ENCODE assay signal across 13 mouse cellular contexts in the genomic region with DNA sequence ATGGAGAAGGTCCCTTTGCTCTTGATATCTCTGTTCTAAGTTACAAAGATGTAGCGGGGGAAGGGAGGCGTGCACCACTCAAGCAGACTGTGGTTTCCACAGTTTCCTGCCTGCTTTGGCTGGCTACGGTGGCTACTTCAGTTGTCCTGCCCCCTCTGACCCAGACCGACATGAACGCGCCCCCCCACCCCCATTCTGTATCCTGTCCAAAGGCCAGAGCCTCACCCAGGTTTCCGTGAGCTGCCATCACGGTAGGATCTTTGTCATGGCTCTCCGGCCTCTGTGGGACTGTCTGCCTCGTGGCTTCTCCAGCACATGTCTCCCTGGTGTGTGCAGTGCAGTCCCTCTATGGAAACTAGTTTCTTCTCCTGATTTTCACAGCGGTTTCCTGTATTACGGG. TPM values are rescaled to one million over a fixed set of nuclear protein-coding genes. Genes with fewer than 3 reads are reported as not detected.
A peak's percentile ranks its signal among the peaks of the same experiment; 100 is the strongest.
DNase-seq lines count a peak whose midpoint lies in the region; ATAC-seq and TF ChIP-seq lines count a peak whose summit lies in the region.
"Had no signal": no experiment of that assay in that cellular context is flagged by ENCODE, and none has a peak within 500 bp of the region (broad histone marks: within the 10 kb centered on the region; RNA-seq: fewer than 3 reads in every experiment).

No protein-coding gene starts in this region.

- DNase-seq in liver (peak; percentile 20), CH12.LX (ENCODE audit: extremely low read depth) (peak; percentile 38)
- DNase-seq in liver, embryonic 11.5 days (ENCODE audit: low spot score): no peak
- no peak for DNase-seq in adrenal gland, adult 2 months
- DNase-seq in adrenal gland, adult 18-20 months (ENCODE audit: low spot score in 2 of 2): no peak
- DNase-seq: lung, postnatal 4 days had no signal

- no peak for ATAC-seq in liver, embryonic 11.5 days (replicated peaks; ENCODE audit: low FRiP score)
- no peak for ATAC-seq in forebrain, embryonic 15.5 days (replicated peaks)
- peak; percentile 89 for ATAC-seq in neutrophil, adult 5-6 weeks (ENCODE audit: extremely low read depth, insufficient number of reproducible peaks, low FRiP score, poor library complexity, severe bottlenecking)

- no peaks in the 10 kb centered on the region for H3K36me3 ChIP-seq in liver, embryonic 11.5 days (ENCODE audit: control insufficient read depth, insufficient read depth, low read length)
- no peaks in the 10 kb centered on the region for H3K36me3 ChIP-seq in CH12.LX (replicated peaks in 1 of 2; ENCODE audit: control insufficient read depth in 1 of 2, insufficient read depth in 1 of 2, low read length in 1 of 2)
- H3K36me3 ChIP-seq in forebrain, embryonic 15.5 days: no peaks in the 10 kb centered on the region
- H3K36me3 ChIP-seq: heart, embryonic 15.5 days had no signal

- H3K9ac ChIP-seq in liver, embryonic 11.5 days (ENCODE audit: low read depth, low read length): no peak overlapping the region
- no peak overlapping the region for H3K9ac ChIP-seq in CH12.LX (ENCODE audit: insufficient read depth, low read depth)
- H3K9ac ChIP-seq in forebrain, embryonic 15.5 days (replicated peaks): no peak overlapping the region
- H3K9ac ChIP-seq: heart, embryonic 15.5 days had no signal

- WGBS in liver, embryonic 11.5 days: 49% methylated on average over 12 of the region's 12 CpGs
- WGBS in forebrain, embryonic 15.5 days: 90% methylated on average over 12 of the region's 12 CpGs

- TF ChIP-seq RAD21 in CH12.LX (IDR thresholded peaks at IDR 0.05; ENCODE audit: low read depth, low read length): no peak

- dilution Hi-C loops in CH12.LX (cut with MboI; ENCODE audit: extremely low pct_ligation_motif_present, extremely low pct_unique_long_range_greater_than_20kb, low sequenced_read_pairs): no loop called here

- in situ Hi-C loops in CH12.LX (cut with MboI; ENCODE audit: low pct_ligation_motif_present, low pct_unique_long_range_greater_than_20kb, low sequenced_read_pairs): no loop called here

- H3K4me1 ChIP-seq in liver, embryonic 11.5 days (replicated peaks; ENCODE audit: control insufficient read depth, insufficient read depth, low read length): peaks cover 4% of the 10 kb centered on the region; the same call in 1 of the 2 replicates
- H3K4me1 ChIP-seq in CH12.LX (ENCODE audit: control insufficient read depth in 1 of 2, insufficient read depth in 2 of 2): peaks cover 2 to 19% of the 10 kb centered on the region in 2 experiments
- H3K4me1 ChIP-seq in forebrain, embryonic 15.5 days: peaks cover 8% of the 10 kb centered on the region
- H3K4me1 ChIP-seq: heart, embryonic 15.5 days had no signal

- no peak overlapping the region for H3K27ac ChIP-seq in liver, embryonic 11.5 days (ENCODE audit: low read depth, low read length)
- H3K27ac ChIP-seq in CH12.LX (ENCODE audit: insufficient read depth, low read depth): no peak overlapping the region
- H3K27ac ChIP-seq in forebrain, embryonic 15.5 days (replicated peaks): peak overlapping the region; percentile 7
- H3K27ac ChIP-seq: heart, embryonic 15.5 days; kidney, postnatal 0 days had no signal

- no peak overlapping the region for H3K4me2 ChIP-seq in liver, embryonic 11.5 days
- no peak overlapping the region for H3K4me2 ChIP-seq in CH12.LX (ENCODE audit: insufficient read depth, low read depth, poor library complexity, severe bottlenecking)
- no peak overlapping the region for H3K4me2 ChIP-seq in forebrain, embryonic 15.5 days (replicated peaks)
- H3K4me2 ChIP-seq: heart, embryonic 15.5 days had no signal

- no peaks in the 10 kb centered on the region for H3K79me2 ChIP-seq in CH12.LX (replicated peaks; ENCODE audit: control insufficient read depth, extremely low read depth, insufficient read depth, poor library complexity, severe bottlenecking)

- no peak for TF ChIP-seq CTCF in CH12.LX (conservative IDR thresholded peaks at IDR 0.05 in 1 of 2, IDR thresholded peaks at IDR 0.05 in 1 of 2; ENCODE audit: low read depth in 2 of 2, low read length in 2 of 2)

- H3K27me3 ChIP-seq in liver, embryonic 11.5 days (replicated peaks; ENCODE audit: control insufficient read depth, insufficient read depth, low read length): no peaks in the 10 kb centered on the region
- H3K27me3 ChIP-seq in CH12.LX (replicated peaks): no peaks in the 10 kb centered on the region
- no peaks in the 10 kb centered on the region for H3K27me3 ChIP-seq in forebrain, embryonic 15.5 days
- H3K27me3 ChIP-seq: heart, embryonic 15.5 days had no signal

- no peak for TF ChIP-seq POLR2A in CH12.LX (IDR thresholded peaks at IDR 0.05; ENCODE audit: low read depth, low read length)

- no peak overlapping the region for H3K4me3 ChIP-seq in liver, embryonic 11.5 days (ENCODE audit: low read depth, low read length)
- H3K4me3 ChIP-seq in CH12.LX (replicated peaks in 1 of 3; ENCODE audit: low read depth in 2 of 3, low read length in 2 of 3, poor library complexity in 1 of 3): no peak overlapping the region
- no peak overlapping the region for H3K4me3 ChIP-seq in forebrain, embryonic 15.5 days
- H3K4me3 ChIP-seq: heart, embryonic 15.5 days had no signal

- TF ChIP-seq EP300 in CH12.LX (IDR thresholded peaks at IDR 0.05; ENCODE audit: low read length): no peak

- H3K9me3 ChIP-seq in liver, embryonic 11.5 days (ENCODE audit: control insufficient read depth, low read length): no peaks in the 10 kb centered on the region
- peaks cover 8% of the 10 kb centered on the region for H3K9me3 ChIP-seq in CH12.LX (replicated peaks; ENCODE audit: low read length)
- no peaks in the 10 kb centered on the region for H3K9me3 ChIP-seq in forebrain, embryonic 15.5 days
- H3K9me3 ChIP-seq: heart, embryonic 15.5 days had no signal

TF ChIP-seq in CH12.LX, 34 proteins besides CTCF, POLR2A, EP300 and RAD21:
- no peak for TF ChIP-seq JUN (IDR thresholded peaks at IDR 0.05; ENCODE audit: insufficient read depth, low read depth, low read length)
- TF ChIP-seq ZMIZ1 (IDR thresholded peaks at IDR 0.05; ENCODE audit: low read depth, low read length): no peak
- no peak for TF ChIP-seq BHLHE40 (IDR thresholded peaks at IDR 0.05; ENCODE audit: low read depth, low read length)
- no peak for TF ChIP-seq MYC (IDR thresholded peaks at IDR 0.05; ENCODE audit: low read depth, low read length)
- no peak for TF ChIP-seq USF2 (conservative IDR thresholded peaks at IDR 0.05; ENCODE audit: low read depth, low read length)
- no peak for TF ChIP-seq SIN3A (IDR thresholded peaks at IDR 0.05; ENCODE audit: low read length)
- no peak for TF ChIP-seq MAZ (IDR thresholded peaks at IDR 0.05; ENCODE audit: low read depth, low read length)
- no peak for TF ChIP-seq KAT2A (IDR thresholded peaks at IDR 0.05; ENCODE audit: insufficient replicate concordance, low read length)
- TF ChIP-seq SMC3 (IDR thresholded peaks at IDR 0.05; ENCODE audit: low read depth, low read length): no peak
- no peak for TF ChIP-seq PAX5 (IDR thresholded peaks at IDR 0.05; ENCODE audit: low read length)
- TF ChIP-seq GABPA (IDR thresholded peaks at IDR 0.05; ENCODE audit: insufficient replicate concordance, low read depth, low read length): no peak
- TF ChIP-seq RCOR1 (conservative IDR thresholded peaks at IDR 0.05; ENCODE audit: low read depth, low read length): no peak
- no peak for TF ChIP-seq CHD1 (IDR thresholded peaks at IDR 0.05; ENCODE audit: low read depth, low read length)
- no peak for TF ChIP-seq ELF1 (IDR thresholded peaks at IDR 0.05; ENCODE audit: low read depth, low read length)
- TF ChIP-seq NRF1 (IDR thresholded peaks at IDR 0.05; ENCODE audit: low read depth, low read length): no peak
- no peak for TF ChIP-seq ZNF384 (IDR thresholded peaks at IDR 0.05; ENCODE audit: low read depth, low read length)
- TF ChIP-seq UBTF (IDR thresholded peaks at IDR 0.05; ENCODE audit: low read depth, low read length): no peak

RNA-seq across cellular contexts. Expression of a gene that starts 15.4 kb away (rescaled TPM):
- polyA plus RNA-seq in liver, embryonic 11.5 days (2014; fragmentation: Nextera tagmentation; extraction: Ambion mirVana): 0.14 TPM in 1 of 2 replicates, not detected in the other
- total RNA-seq in CH12.LX (2012; rRNA removed) (not detected in 2 replicates), CH12.LX (2014; rRNA removed) (not detected in 2 replicates)
- 0.57 TPM in 1 of 2 replicates, not detected in the other for polyA plus RNA-seq in CH12.LX (2012; ENCODE audit: insufficient read length, low read depth)
- polyA plus RNA-seq in forebrain, embryonic 15.5 days (2015; fragmentation: Nextera tagmentation; extraction: Ambion mirVana): not detected in 2 replicates
- total RNA-seq in neutrophil, adult 5-6 weeks (2017): not detected in 2 replicates
- total RNA-seq in adrenal gland, adult 2 months (2021): not detected
- polyA plus RNA-seq in adrenal gland, adult 2 months (2012; rRNA removed): not detected in 2 replicates
- total RNA-seq in adrenal gland, adult 18-20 months (2021): under 1 TPM; 0.46 to 0.80 TPM
- total RNA-seq: left cerebral cortex, postnatal 25 days had no signal
- polyA plus RNA-seq: frontal cortex, adult 2 months; urinary bladder, adult 2 months had no signal

RNA-seq across cellular contexts. Expression of a gene that starts 58.3 kb away (rescaled TPM):
- 1.3 and 2.4 TPM in 2 replicates for polyA plus RNA-seq in liver, embryonic 11.5 days (2014; fragmentation: Nextera tagmentation; extraction: Ambion mirVana)
- total RNA-seq in CH12.LX (2012; rRNA removed) (18.9 and 23.3 TPM in 2 replicates), CH12.LX (2014; rRNA removed) (20.0 and 22.1 TPM in 2 replicates)
- 12.1 and 13.7 TPM in 2 replicates for polyA plus RNA-seq in CH12.LX (2012; ENCODE audit: insufficient read length, low read depth)
- 0.36 and 0.38 TPM in 2 replicates for polyA plus RNA-seq in forebrain, embryonic 15.5 days (2015; fragmentation: Nextera tagmentation; extraction: Ambion mirVana)
- total RNA-seq in neutrophil, adult 5-6 weeks (2017): 148 and 161 TPM in 2 replicates
- total RNA-seq in adrenal gland, adult 2 months (2021): under 1 TPM; 0.52 to 0.69 TPM
- 0.18 and 0.29 TPM in 2 replicates for polyA plus RNA-seq in adrenal gland, adult 2 months (2012; rRNA removed)
- under 1 TPM; 0.23 to 0.54 TPM for total RNA-seq in adrenal gland, adult 18-20 months (2021)

Comparison
In these comparisons a context has a peak if more than half of its experiments do, and no peak if none do; other contexts are left out.
1. DNase-seq: peak in liver (single experiment) and CH12.LX (single experiment); none in liver, embryonic 11.5 days (single experiment), adrenal gland, adult 2 months (single experiment) and adrenal gland, adult 18-20 months (0 of 2).
2. RNA of a gene that starts 58.3 kb away (total RNA-seq): 148 to 161 TPM in neutrophil, adult 5-6 weeks and 18.9 to 23.3 TPM in CH12.LX; 0.52 to 0.69 TPM in adrenal gland, adult 2 months and 0.23 to 0.54 TPM in adrenal gland, adult 18-20 months; every median in the first group is over 10 times any median in the second.